ENCODE assay signal across 13 mouse cellular contexts in the genomic region with DNA sequence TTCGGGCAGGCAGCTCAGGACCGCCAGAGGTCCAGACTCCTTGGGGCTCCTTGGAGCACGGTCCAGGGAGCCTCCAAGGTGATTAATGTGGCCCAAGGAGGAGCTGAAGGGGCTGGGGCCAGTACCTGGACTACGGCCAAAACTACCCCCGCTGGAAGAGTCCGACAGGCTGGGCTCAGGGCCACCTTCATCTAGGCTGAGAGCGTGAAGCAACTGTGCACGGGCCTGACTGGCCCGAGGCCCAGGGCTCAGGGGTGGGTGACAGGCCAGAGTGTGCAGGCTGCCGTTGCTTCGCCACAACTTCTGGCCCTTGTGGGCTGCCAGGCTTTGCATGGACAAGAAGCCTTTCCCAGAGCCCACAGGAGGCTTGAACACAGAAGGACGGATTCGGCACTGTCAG. TPM values are rescaled to one million over a fixed set of nuclear protein-coding genes. Genes with fewer than 3 reads are reported as not detected.
DNase-seq lines count a peak whose midpoint lies in the region; ATAC-seq and TF ChIP-seq lines count a peak whose summit lies in the region.
"Had no signal": no experiment of that assay in that cellular context is flagged by ENCODE, and none has a peak within 500 bp of the region (broad histone marks: within the 10 kb centered on the region; RNA-seq: fewer than 3 reads in every experiment).

No protein-coding gene starts in this region.

- DNase-seq in cerebellum, adult 9-10 months: peak; percentile 23
- no peak for DNase-seq in cerebellum, adult 11-12 months
- DNase-seq in heart, postnatal 0 days (ENCODE audit: low spot score): no peak
- DNase-seq in heart, postnatal 36 days: no peak
- DNase-seq in lung, adult 18-20 months: no peak
- no peak for DNase-seq in embryo, embryonic 11 days
- DNase-seq: liver, embryonic 13.5 days; thymus, postnatal 4 days had no signal

- H3K27me3 ChIP-seq in heart, postnatal 0 days (ENCODE audit: control insufficient read depth, insufficient read depth, low read length): no peaks in the 10 kb centered on the region
- peaks cover 3% of the 10 kb centered on the region; the same call in 1 of the 2 replicates for H3K27me3 ChIP-seq in lung, embryonic 15.5 days

- H3K9me3 ChIP-seq in heart, postnatal 0 days (replicated peaks; ENCODE audit: control insufficient read depth, low read length): no peaks in the 10 kb centered on the region
- H3K9me3 ChIP-seq in lung, embryonic 15.5 days: no peaks in the 10 kb centered on the region
- H3K9me3 ChIP-seq: liver, embryonic 13.5 days; midbrain, embryonic 12.5 days; neural tube, embryonic 13.5 days had no signal

- H3K4me2 ChIP-seq in heart, postnatal 0 days (ENCODE audit: low read depth, low read length): no peak overlapping the region
- no peak overlapping the region for H3K4me2 ChIP-seq in lung, embryonic 15.5 days
- H3K4me2 ChIP-seq: liver, embryonic 13.5 days; midbrain, embryonic 12.5 days; neural tube, embryonic 13.5 days had no signal

- peaks cover 24% of the 10 kb centered on the region for H3K36me3 ChIP-seq in heart, postnatal 0 days (replicated peaks; ENCODE audit: control insufficient read depth, insufficient read depth, low read length)
- peaks cover 10% of the 10 kb centered on the region for H3K36me3 ChIP-seq in lung, embryonic 15.5 days

- H3K4me1 ChIP-seq in heart, postnatal 0 days (ENCODE audit: control insufficient read depth, insufficient read depth): peaks cover 27% of the 10 kb centered on the region
- H3K4me1 ChIP-seq in lung, embryonic 15.5 days: peaks cover 58% of the 10 kb centered on the region
- H3K4me1 ChIP-seq in brown adipose tissue, adult 24 weeks (ENCODE audit: control insufficient read depth, insufficient read depth, insufficient read length, low read length): peaks cover 35% of the 10 kb centered on the region

- no peak overlapping the region for H3K4me3 ChIP-seq in heart, postnatal 0 days (ENCODE audit: low read depth, low read length)
- H3K4me3 ChIP-seq in lung, embryonic 15.5 days: no peak overlapping the region
- peak overlapping the region; percentile 53 for H3K4me3 ChIP-seq in brown adipose tissue, adult 24 weeks (ENCODE audit: insufficient read depth, low read depth, low read length)
- H3K4me3 ChIP-seq: left cerebral cortex, adult 2 months; liver, embryonic 13.5 days; midbrain, embryonic 12.5 days; neural tube, embryonic 13.5 days had no signal

- H3K9ac ChIP-seq in heart, postnatal 0 days (replicated peaks; ENCODE audit: low read depth, low read length): 0 out of 2 replicates have a peak overlapping the region, but pooled peaks have one; percentile 8
- H3K9ac ChIP-seq in lung, embryonic 15.5 days: no peak overlapping the region
- H3K9ac ChIP-seq: liver, embryonic 13.5 days; midbrain, embryonic 12.5 days; neural tube, embryonic 13.5 days had no signal

- ATAC-seq in heart, postnatal 0 days (ENCODE audit: insufficient read depth, low read depth): no peak
- ATAC-seq in lung, embryonic 15.5 days (ENCODE audit: borderline replicate concordance, extremely low read depth, low FRiP score, low TSS enrichment): no peak

- intact Hi-C loops in heart, postnatal 36 days (cut with DNase I): no loop called here

- 53% methylated on average over 13 of the region's 13 CpGs for WGBS in heart, postnatal 0 days
- whole genome bisulfite sequencing in lung, embryonic 15.5 days: 50% methylated on average over 13 of the region's 13 CpGs

- TF ChIP-seq EP300 in heart, postnatal 0 days (IDR thresholded peaks at IDR 0.05; ENCODE audit: low read depth): no peak

- H3K27ac ChIP-seq in heart, postnatal 0 days (ENCODE audit: low read depth): peak overlapping the region; percentile 90
- peak overlapping the region; percentile 29; the same call in 1 of the 2 replicates for H3K27ac ChIP-seq in lung, embryonic 15.5 days
- peak overlapping the region; percentile 95 for H3K27ac ChIP-seq in brown adipose tissue, adult 24 weeks (replicated peaks; ENCODE audit: low read depth, low read length)
- H3K27ac ChIP-seq: left cerebral cortex, adult 2 months; liver, embryonic 13.5 days; midbrain, embryonic 12.5 days had no signal

- TF ChIP-seq CTCF in heart, postnatal 0 days (IDR thresholded peaks at IDR 0.05; ENCODE audit: low read depth): no peak

RNA-seq across cellular contexts. Expression of a gene that starts 5.3 kb away (rescaled TPM):
- 31.2 and 34.8 TPM in 2 replicates for total RNA-seq in heart, postnatal 0 days (2014; rRNA removed; ENCODE audit: low replicate concordance)
- polyA plus RNA-seq in heart, postnatal 0 days (2015; fragmentation: Nextera tagmentation; extraction: Ambion mirVana): 18.1 and 20.2 TPM in 2 replicates
- 10 to 100 TPM; 13.4 to 16.3 TPM for total RNA-seq in heart, postnatal 36 days (2021)
- polyA plus RNA-seq in lung, embryonic 15.5 days (2015; fragmentation: Nextera tagmentation; extraction: Ambion mirVana): 46.2 and 46.6 TPM in 2 replicates
- 2.0 and 4.8 TPM in 2 replicates for polyA plus RNA-seq in brown adipose tissue, adult 24 weeks (2012; ENCODE audit: insufficient read depth, insufficient read length, missing spikeins)

RNA-seq across cellular contexts. Expression of a gene that starts 5.5 kb away (rescaled TPM):
- total RNA-seq in heart, postnatal 0 days (2014; rRNA removed; ENCODE audit: low replicate concordance): 0.08 and 0.58 TPM in 2 replicates
- polyA plus RNA-seq in heart, postnatal 0 days (2015; fragmentation: Nextera tagmentation; extraction: Ambion mirVana): 0.74 and 0.78 TPM in 2 replicates
- under 1 TPM; 0.33 to 0.62 TPM for total RNA-seq in heart, postnatal 36 days (2021)
- polyA plus RNA-seq in lung, embryonic 15.5 days (2015; fragmentation: Nextera tagmentation; extraction: Ambion mirVana): 2.7 and 3.9 TPM in 2 replicates
- 0.46 and 0.52 TPM in 2 replicates for polyA plus RNA-seq in brown adipose tissue, adult 24 weeks (2012; ENCODE audit: insufficient read depth, insufficient read length, missing spikeins)

RNA-seq across cellular contexts. Expression of a gene that starts 9.6 kb away (rescaled TPM):
- 38.6 and 54.3 TPM in 2 replicates for total RNA-seq in heart, postnatal 0 days (2014; rRNA removed; ENCODE audit: low replicate concordance)
- 25.8 and 30.0 TPM in 2 replicates for polyA plus RNA-seq in heart, postnatal 0 days (2015; fragmentation: Nextera tagmentation; extraction: Ambion mirVana)
- total RNA-seq in heart, postnatal 36 days (2021): 10 to 100 TPM; 14.5 to 16.0 TPM
- polyA plus RNA-seq in lung, embryonic 15.5 days (2015; fragmentation: Nextera tagmentation; extraction: Ambion mirVana): 43.7 and 43.8 TPM in 2 replicates
- polyA plus RNA-seq in brown adipose tissue, adult 24 weeks (2012; ENCODE audit: insufficient read depth, insufficient read length, missing spikeins): 11.1 and 11.6 TPM in 2 replicates

RNA-seq across cellular contexts. Expression of a gene that starts 25.8 kb away (rescaled TPM):
- total RNA-seq in heart, postnatal 0 days (2014; rRNA removed; ENCODE audit: low replicate concordance): 34.1 and 58.2 TPM in 2 replicates
- 59.7 and 61.4 TPM in 2 replicates for polyA plus RNA-seq in heart, postnatal 0 days (2015; fragmentation: Nextera tagmentation; extraction: Ambion mirVana)
- total RNA-seq in heart, postnatal 36 days (2021): 10 to 100 TPM; 20.2 to 25.2 TPM
- 126 and 144 TPM in 2 replicates for polyA plus RNA-seq in lung, embryonic 15.5 days (2015; fragmentation: Nextera tagmentation; extraction: Ambion mirVana)
- polyA plus RNA-seq in brown adipose tissue, adult 24 weeks (2012; ENCODE audit: insufficient read depth, insufficient read length, missing spikeins): 43.4 and 50.7 TPM in 2 replicates

RNA-seq across cellular contexts. Expression of a gene that starts 38.6 kb away (rescaled TPM):
- 136 and 225 TPM in 2 replicates for total RNA-seq in heart, postnatal 0 days (2014; rRNA removed; ENCODE audit: low replicate concordance)
- polyA plus RNA-seq in heart, postnatal 0 days (2015; fragmentation: Nextera tagmentation; extraction: Ambion mirVana): 156 and 159 TPM in 2 replicates
- 100 to 1,000 TPM; 135 to 143 TPM for total RNA-seq in heart, postnatal 36 days (2021)
- polyA plus RNA-seq in lung, embryonic 15.5 days (2015; fragmentation: Nextera tagmentation; extraction: Ambion mirVana): 465 and 488 TPM in 2 replicates
- 117 and 131 TPM in 2 replicates for polyA plus RNA-seq in brown adipose tissue, adult 24 weeks (2012; ENCODE audit: insufficient read depth, insufficient read length, missing spikeins)

Comparison
In these comparisons a context has a peak if more than half of its experiments do, and no peak if none do; other contexts are left out.
1. H3K27ac ChIP-seq: peak in every context shown above with its lines; median percentile 95 in brown adipose tissue, adult 24 weeks; 90 in heart, postnatal 0 days; 29 in lung, embryonic 15.5 days.